Mouse (Mus musculus): ENCODE results near the gene Rtbdn. TPM values are rescaled to one million over a fixed set of nuclear protein-coding genes. Genes with fewer than 3 reads are reported as not detected.
"Not testable (repeated sequence)": the region's sequence is repeated elsewhere in the genome, so short reads cannot be mapped to it uniquely, and the experiment has no call there.

The Rtbdn gene
- polyA plus RNA-seq (2012; ENCODE audit: insufficient read depth, insufficient read length, low replicate concordance, missing spikeins) = not detected in 2 replicates

DNA sequence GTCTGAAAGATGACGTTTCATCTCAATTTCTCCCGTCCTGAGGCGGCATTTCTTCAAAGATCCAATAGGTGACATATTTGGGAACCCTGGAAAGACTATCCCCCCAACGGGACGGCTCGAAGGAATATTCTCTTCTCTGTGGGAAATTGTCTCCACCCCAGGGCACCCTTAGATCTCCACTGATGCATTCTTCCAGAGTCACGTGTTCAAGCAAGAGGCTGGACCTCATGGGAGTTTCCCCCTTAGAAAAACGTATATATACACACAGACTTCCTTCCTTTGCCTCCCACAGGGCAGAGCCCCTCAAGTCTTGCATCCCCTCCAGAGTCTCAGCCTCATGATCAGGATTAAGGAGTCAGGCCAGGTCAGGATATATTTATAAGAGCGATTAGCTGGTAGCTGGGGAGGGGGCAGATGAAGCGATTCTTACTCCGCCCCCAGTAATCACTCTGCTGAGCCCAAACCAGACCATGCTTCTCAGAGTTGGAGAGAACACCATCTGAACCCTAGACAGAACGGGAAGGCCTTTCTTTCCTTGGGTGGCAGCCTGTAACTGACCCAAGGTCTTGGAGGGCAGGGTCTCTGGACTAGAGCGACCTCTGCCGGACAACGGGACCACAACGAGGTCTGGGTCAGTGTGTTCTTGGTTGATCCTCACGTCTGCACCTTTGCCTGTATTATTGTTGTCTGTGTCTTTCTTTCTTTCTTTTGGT is at the start of gene Rtbdn:
Gene Rtbdn, plus strand, starts transcription at position 464 of the 713 bp plus-strand sequence.
- H3K27ac ChIP-seq (ENCODE audit: insufficient read depth, low read depth, low read length) = no peak within 1 kb of the TSS
- peak within 1 kb of the TSS; percentile 72 for H3K4me3 ChIP-seq (ENCODE audit: insufficient read depth, low read depth, low read length)
- WGBS = 6% methylated on average over 17 of the region's 17 CpGs
- no peak for TF ChIP-seq POLR2A (IDR thresholded peaks at IDR 0.05; ENCODE audit: insufficient read depth, low read depth, low read length)
- no peak for TF ChIP-seq CTCF (IDR thresholded peaks at IDR 0.05; ENCODE audit: insufficient read depth, low read depth, low read length)
- peaks cover 21% of the 10 kb centered on the region for H3K4me1 ChIP-seq (ENCODE audit: control insufficient read depth, insufficient read depth, low read length)

GRCm38 (mm10) chr8:84901071-84901470 is 45.7 kb upstream of the Rtbdn start:
- TF ChIP-seq POLR2A (IDR thresholded peaks at IDR 0.05; ENCODE audit: insufficient read depth, low read depth, low read length) (no peak), CTCF (IDR thresholded peaks at IDR 0.05; ENCODE audit: insufficient read depth, low read depth, low read length) (no peak)
- no peak overlapping the region for H3K27ac ChIP-seq (ENCODE audit: insufficient read depth, low read depth, low read length)
- no peak overlapping the region for H3K4me3 ChIP-seq (ENCODE audit: insufficient read depth, low read depth, low read length)
- WGBS = 77% methylated on average over 4 of the region's 4 CpGs
- peaks cover 3% of the 10 kb centered on the region; the same call in 1 of the 2 replicates for H3K4me1 ChIP-seq (ENCODE audit: control insufficient read depth, insufficient read depth, low read length)

DNA sequence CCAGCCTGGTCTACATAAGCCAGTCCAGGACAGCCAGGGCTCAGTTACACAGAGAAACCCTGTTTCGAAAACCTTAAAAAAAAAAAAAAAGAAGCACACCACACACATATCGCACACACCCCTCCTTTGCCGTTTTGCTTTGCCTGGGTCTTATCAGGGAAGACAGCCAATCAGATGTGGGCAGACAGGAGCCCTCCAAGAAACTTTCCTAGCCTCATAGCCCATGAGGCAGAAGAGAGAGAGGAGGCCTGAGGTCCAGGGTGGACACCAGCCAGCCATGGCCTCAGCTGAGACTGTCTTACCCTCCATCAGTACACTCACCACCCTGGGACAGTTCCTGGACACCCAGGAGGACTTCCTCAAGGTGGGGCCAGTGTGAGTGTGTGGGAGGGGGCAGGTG is 45.0 kb upstream of the Rtbdn start, which contains the start of gene Klf1:
Gene Klf1, plus strand, starts transcription at position 177 of the 400 bp plus-strand sequence.
- no peak within 1 kb of the TSS for H3K27ac ChIP-seq (ENCODE audit: insufficient read depth, low read depth, low read length)
- WGBS = 78% methylated on average over 3 of the region's 3 CpGs
- peaks cover 3% of the 10 kb centered on the region; the same call in 1 of the 2 replicates for H3K4me1 ChIP-seq (ENCODE audit: control insufficient read depth, insufficient read depth, low read length)
- TF ChIP-seq POLR2A (IDR thresholded peaks at IDR 0.05; ENCODE audit: insufficient read depth, low read depth, low read length) (no peak), CTCF (IDR thresholded peaks at IDR 0.05; ENCODE audit: insufficient read depth, low read depth, low read length) (no peak)
- H3K4me3 ChIP-seq (ENCODE audit: insufficient read depth, low read depth, low read length) = peak within 1 kb of the TSS; percentile 58

- no peak overlapping the region for H3K27ac ChIP-seq (ENCODE audit: insufficient read depth, low read depth, low read length)
- TF ChIP-seq POLR2A (IDR thresholded peaks at IDR 0.05; ENCODE audit: insufficient read depth, low read depth, low read length) = no peak
- no peak for TF ChIP-seq CTCF (IDR thresholded peaks at IDR 0.05; ENCODE audit: insufficient read depth, low read depth, low read length)
- 14% methylated on average over 24 of the region's 24 CpGs for WGBS
- H3K4me1 ChIP-seq (ENCODE audit: control insufficient read depth, insufficient read depth, low read length) = peaks cover 3% of the 10 kb centered on the region; the same call in 1 of the 2 replicates
- peak overlapping the region; percentile 58 for H3K4me3 ChIP-seq (ENCODE audit: insufficient read depth, low read depth, low read length)
Observed at GRCm38 (mm10) chr8:84902367-84902919, 44.3 kb upstream of the Rtbdn start.

- under 1% methylated on average over 67 of the region's 68 CpGs for WGBS
- TF ChIP-seq CTCF (IDR thresholded peaks at IDR 0.05; ENCODE audit: insufficient read depth, low read depth, low read length) = peak; percentile 94
- no peak for TF ChIP-seq POLR2A (IDR thresholded peaks at IDR 0.05; ENCODE audit: insufficient read depth, low read depth, low read length)
- peak overlapping the region; percentile 58 for H3K4me3 ChIP-seq (ENCODE audit: insufficient read depth, low read depth, low read length)
- H3K27ac ChIP-seq (ENCODE audit: insufficient read depth, low read depth, low read length) = no peak overlapping the region
- H3K4me1 ChIP-seq (ENCODE audit: control insufficient read depth, insufficient read depth, low read length) = peaks cover 3% of the 10 kb centered on the region; the same call in 1 of the 2 replicates
Observed at GRCm38 (mm10) chr8:84902920-84903661, 43.7 kb upstream of the Rtbdn start.

DNA sequence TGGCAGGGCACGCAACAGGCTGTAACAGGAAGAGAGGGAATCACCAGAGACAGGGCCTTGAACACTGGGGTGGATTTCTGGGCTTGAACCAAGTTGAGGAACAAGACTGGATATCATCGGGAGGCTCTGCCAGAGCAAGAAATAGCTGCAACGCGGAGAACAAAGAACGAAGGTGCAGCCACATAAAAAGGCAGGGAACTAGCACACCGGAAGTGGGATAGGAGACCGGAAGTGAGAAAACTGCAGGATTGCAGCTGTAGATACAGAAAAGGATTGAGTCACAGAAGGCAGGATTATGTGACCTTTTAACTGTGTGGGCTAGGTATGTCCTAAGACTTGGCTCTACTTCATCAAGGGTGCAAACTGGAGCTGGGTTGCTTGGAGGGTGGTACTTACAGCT is 42.4 kb upstream of the Rtbdn start:
- Histone ChIP-seq H3K4me1 (ENCODE audit: control insufficient read depth, insufficient read depth, low read length) (peaks cover 14% of the 10 kb centered on the region), H3K27ac (ENCODE audit: insufficient read depth, low read depth, low read length) (no peak overlapping the region), H3K4me3 (ENCODE audit: insufficient read depth, low read depth, low read length) (no peak overlapping the region)
- WGBS = 88% methylated on average over 7 of the region's 7 CpGs
- TF ChIP-seq CTCF (IDR thresholded peaks at IDR 0.05; ENCODE audit: insufficient read depth, low read depth, low read length) (no peak), POLR2A (IDR thresholded peaks at IDR 0.05; ENCODE audit: insufficient read depth, low read depth, low read length) (no peak)

DNA sequence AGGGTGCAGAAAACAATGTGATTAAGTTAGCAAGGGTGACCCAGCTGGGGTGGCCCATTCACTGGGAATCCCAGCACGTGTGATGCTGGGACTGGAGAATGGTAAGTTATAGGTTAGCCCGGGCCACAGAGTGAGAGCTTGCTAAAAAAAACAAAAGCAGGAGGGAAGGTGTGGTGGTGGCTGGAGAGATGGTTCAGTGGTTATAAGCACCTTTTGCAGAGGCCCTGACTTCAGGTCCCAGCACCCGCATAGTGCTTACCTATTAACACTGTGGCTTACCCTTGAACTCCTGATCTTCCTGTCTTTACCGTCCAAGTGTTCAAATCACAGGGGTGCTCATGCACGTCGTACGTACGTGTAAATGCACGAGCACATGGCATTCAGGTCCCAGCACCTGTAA is 39.8 kb upstream of the Rtbdn start:
- no peak for TF ChIP-seq POLR2A (IDR thresholded peaks at IDR 0.05; ENCODE audit: insufficient read depth, low read depth, low read length)
- TF ChIP-seq CTCF (IDR thresholded peaks at IDR 0.05; ENCODE audit: insufficient read depth, low read depth, low read length) = no peak

GRCm38 (mm10) chr8:84907493-84907892 is 39.3 kb upstream of the Rtbdn start:
- Histone ChIP-seq H3K4me1 (ENCODE audit: control insufficient read depth, insufficient read depth, low read length) (peaks cover 14% of the 10 kb centered on the region), H3K4me3 (ENCODE audit: insufficient read depth, low read depth, low read length) (no peak overlapping the region)
- 82% methylated on average over 8 of the region's 8 CpGs for WGBS

More for the DNA sequence above, 39.8 kb upstream of the Rtbdn start:
- Histone ChIP-seq H3K27ac (ENCODE audit: insufficient read depth, low read depth, low read length) (no peak overlapping the region), H3K4me3 (ENCODE audit: insufficient read depth, low read depth, low read length) (no peak overlapping the region), H3K4me1 (ENCODE audit: control insufficient read depth, insufficient read depth, low read length) (peaks cover 15% of the 10 kb centered on the region)
- 95% methylated on average over 9 of the region's 9 CpGs for WGBS

GRCm38 (mm10) chr8:84907979-84908378 is 38.8 kb upstream of the Rtbdn start:
- H3K4me1 ChIP-seq (ENCODE audit: control insufficient read depth, insufficient read depth, low read length) = peaks cover 16% of the 10 kb centered on the region
- H3K27ac ChIP-seq (ENCODE audit: insufficient read depth, low read depth, low read length); H3K4me3 ChIP-seq (ENCODE audit: insufficient read depth, low read depth, low read length): not testable (repeated sequence)
- WGBS = 31% methylated on average over 7 of the region's 7 CpGs

More at GRCm38 (mm10) chr8:84907493-84907892, 39.3 kb upstream of the Rtbdn start:
- H3K27ac ChIP-seq (ENCODE audit: insufficient read depth, low read depth, low read length) = no peak overlapping the region
- TF ChIP-seq POLR2A (IDR thresholded peaks at IDR 0.05; ENCODE audit: insufficient read depth, low read depth, low read length) = no peak
- no peak for TF ChIP-seq CTCF (IDR thresholded peaks at IDR 0.05; ENCODE audit: insufficient read depth, low read depth, low read length)

All from olfactory bulb, adult 2 months (tissue).